Mouse (Mus musculus): ENCODE measurements around the gene Olfr561. TPM values are rescaled to one million over a fixed set of nuclear protein-coding genes. Genes with fewer than 3 reads are reported as not detected.

Gene Olfr561
- total RNA-seq (2021) = not detected
- long read RNA-seq, experiment 1 = 0 reads
- long read RNA-seq, experiment 2 = 0 reads

GRCm38 (mm10) chr7:102770921-102771320 is at the start of gene Olfr561:
Olfr561 (plus strand) TSS chr7:102771221.
- no peak for DNase-seq
- intact Hi-C loops (cut with DNase I; ENCODE audit: low total_unique reads) = no loop called here

- no peak for DNase-seq
- intact Hi-C loops (cut with DNase I; ENCODE audit: low total_unique reads) = no loop called here
Measured at GRCm38 (mm10) chr7:102727391-102727790, 43.6 kb upstream of the Olfr561 start, which contains the start of gene Olfr559. Olfr559 (minus strand) TSS chr7:102727491.

- intact Hi-C loops (cut with DNase I; ENCODE audit: low total_unique reads) = no loop called here
- DNase-seq = no peak
Measured at GRCm38 (mm10) chr7:102733793-102734192, 37.2 kb upstream of the Olfr561 start.

GRCm38 (mm10) chr7:102737705-102738104 is 33.3 kb upstream of the Olfr561 start:
- no peak for DNase-seq
- intact Hi-C loops (cut with DNase I; ENCODE audit: low total_unique reads) = no loop called here

- DNase-seq = no peak
- intact Hi-C loops (cut with DNase I; ENCODE audit: low total_unique reads) = no loop called here
Measured at GRCm38 (mm10) chr7:102752086-102752485, 18.9 kb upstream of the Olfr561 start.

GRCm38 (mm10) chr7:102759266-102759665 is 11.8 kb upstream of the Olfr561 start, which contains the start of the genes Olfr560 and Olfr78:
Olfr560 (minus strand) TSS chr7:102759366.
Olfr78 (minus strand) TSS chr7:102759471.
- no peak for DNase-seq
- intact Hi-C loops (cut with DNase I; ENCODE audit: low total_unique reads) = no loop called here

GRCm38 (mm10) chr7:102803180-102803579 is 32.2 kb downstream of the Olfr561 start, which contains the start of gene Olfr564:
Olfr564 (plus strand) TSS chr7:102803480.
- intact Hi-C loops (cut with DNase I; ENCODE audit: low total_unique reads) = no loop called here
- DNase-seq = no peak

Other genes starting within 250 kb of the Olfr561 start
- gene Olfr547, start 236.5 kb upstream of the Olfr561 start, total RNA-seq (2021) = not detected
- gene Olfr548-ps1, start 230.3 kb upstream of the Olfr561 start, total RNA-seq (2021) = not detected
- gene Olfr549, start 221.4 kb upstream of the Olfr561 start, total RNA-seq (2021) = not detected
- gene Trim21, start 205.7 kb upstream of the Olfr561 start, total RNA-seq (2021) = 1 to 10 TPM; 3.5 to 3.7 TPM
- under 1 TPM; 0.14 to 0.22 TPM for gene Olfr550, start 199.8 kb upstream of the Olfr561 start, total RNA-seq (2021)
- gene Olfr551, start 179.3 kb upstream of the Olfr561 start, total RNA-seq (2021) = not detected
- gene Olfr552, start 173.5 kb upstream of the Olfr561 start, total RNA-seq (2021) = under 1 TPM in 1 of 2 experiments, not detected in 1; 0.16 TPM
- not detected for gene Olfr553, start 153.0 kb upstream of the Olfr561 start, total RNA-seq (2021)
- gene Olfr554, start 132.8 kb upstream of the Olfr561 start, total RNA-seq (2021) = not detected
- not detected for gene Olfr555, start 112.4 kb upstream of the Olfr561 start, total RNA-seq (2021)
- gene Olfr556, start 106.3 kb upstream of the Olfr561 start, total RNA-seq (2021) = not detected
- 1 to 10 TPM; 4.0 to 4.2 TPM for gene Trim68, start 83.9 kb upstream of the Olfr561 start, total RNA-seq (2021)
- not detected for gene Olfr557, start 75.3 kb upstream of the Olfr561 start, total RNA-seq (2021)
- gene Olfr558, start 69.0 kb upstream of the Olfr561 start, total RNA-seq (2021) = 1 to 10 TPM; 2.5 to 2.6 TPM
- gene Olfr33, start 52.2 kb upstream of the Olfr561 start, total RNA-seq (2021) = not detected
- not detected for gene Olfr559, start 43.7 kb upstream of the Olfr561 start, total RNA-seq (2021)
- not detected for gene Olfr560, start 11.9 kb upstream of the Olfr561 start, total RNA-seq (2021)
- gene Olfr78, start 11.8 kb upstream of the Olfr561 start, total RNA-seq (2021) = under 1 TPM; 0.66 to 0.69 TPM
- not detected for gene Olfr564, start 32.3 kb downstream of the Olfr561 start, total RNA-seq (2021)
- gene Olfr566, start 87.5 kb downstream of the Olfr561 start, total RNA-seq (2021) = not detected
- not detected for gene Olfr568, start 105.9 kb downstream of the Olfr561 start, total RNA-seq (2021)
- gene Olfr569, start 119.7 kb downstream of the Olfr561 start, total RNA-seq (2021) = not detected
- gene Olfr570, start 123.4 kb downstream of the Olfr561 start, total RNA-seq (2021) = not detected
- gene Olfr571, start 146.3 kb downstream of the Olfr561 start, total RNA-seq (2021) = not detected
- not detected for gene Olfr572, start 153.2 kb downstream of the Olfr561 start, total RNA-seq (2021)
- not detected for gene Olfr573-ps1, start 171.4 kb downstream of the Olfr561 start, total RNA-seq (2021)
- gene Olfr574, start 177.2 kb downstream of the Olfr561 start, total RNA-seq (2021) = not detected
- not detected for gene Olfr575, start 187.6 kb downstream of the Olfr561 start, total RNA-seq (2021)
- not detected for gene Olfr576, start 191.4 kb downstream of the Olfr561 start, total RNA-seq (2021)
- not detected for gene Olfr577, start 204.7 kb downstream of the Olfr561 start, total RNA-seq (2021)
- not detected for gene Olfr578, start 218.1 kb downstream of the Olfr561 start, total RNA-seq (2021)

All from gastrocnemius, postnatal 14 days (tissue).